Mouse (Mus musculus): Measurements from ENCODE around the gene Tpra1. TPM values are rescaled to one million over a fixed set of nuclear protein-coding genes. Genes with fewer than 3 reads are reported as not detected.

Tpra1 gene
- polyA plus RNA-seq, 1 experiment, result 116 TPM

GRCm38 (mm10) chr6:88928576-88928975 lies 26.5 kb downstream of the Tpra1 start:
- no peak for TF ChIP-seq CTCF (IDR thresholded peaks at IDR 0.05; ENCODE audit: borderline replicate concordance, extremely low read depth, insufficient read depth, insufficient read length)
- no peak for TF ChIP-seq POLR2A (IDR thresholded peaks at IDR 0.05; ENCODE audit: borderline replicate concordance, extremely low read depth, insufficient read depth, insufficient read length, poor library complexity, severe bottlenecking)
- no peak for DNase-seq (ENCODE audit: low read depth)

- peak; percentile 82 for DNase-seq (ENCODE audit: low read depth)
- no peak for TF ChIP-seq CTCF (IDR thresholded peaks at IDR 0.05; ENCODE audit: borderline replicate concordance, extremely low read depth, insufficient read depth, insufficient read length)
- no peak for TF ChIP-seq POLR2A (IDR thresholded peaks at IDR 0.05; ENCODE audit: borderline replicate concordance, extremely low read depth, insufficient read depth, insufficient read length, poor library complexity, severe bottlenecking)
These were observed 27.4 kb downstream of the Tpra1 start for GRCm38 (mm10) chr6:88929451-88929850.

- DNase-seq (ENCODE audit: low read depth), result no peak
These were observed 28.0 kb downstream of the Tpra1 start for GRCm38 (mm10) chr6:88930049-88930448.

GRCm38 (mm10) chr6:88931449-88931848 lies 29.4 kb downstream of the Tpra1 start:
- no peak for TF ChIP-seq CTCF (IDR thresholded peaks at IDR 0.05; ENCODE audit: borderline replicate concordance, extremely low read depth, insufficient read depth, insufficient read length)
- TF ChIP-seq POLR2A (IDR thresholded peaks at IDR 0.05; ENCODE audit: borderline replicate concordance, extremely low read depth, insufficient read depth, insufficient read length, poor library complexity, severe bottlenecking), result no peak
- DNase-seq (ENCODE audit: low read depth), result no peak

More at GRCm38 (mm10) chr6:88930049-88930448, 28.0 kb downstream of the Tpra1 start:
- TF ChIP-seq POLR2A (IDR thresholded peaks at IDR 0.05; ENCODE audit: borderline replicate concordance, extremely low read depth, insufficient read depth, insufficient read length, poor library complexity, severe bottlenecking), result no peak
- TF ChIP-seq CTCF (IDR thresholded peaks at IDR 0.05; ENCODE audit: borderline replicate concordance, extremely low read depth, insufficient read depth, insufficient read length), result no peak

GRCm38 (mm10) chr6:88934132-88934531 lies 32.1 kb downstream of the Tpra1 start:
- TF ChIP-seq CTCF (IDR thresholded peaks at IDR 0.05; ENCODE audit: borderline replicate concordance, extremely low read depth, insufficient read depth, insufficient read length), result no peak
- TF ChIP-seq POLR2A (IDR thresholded peaks at IDR 0.05; ENCODE audit: borderline replicate concordance, extremely low read depth, insufficient read depth, insufficient read length, poor library complexity, severe bottlenecking), result no peak
- DNase-seq (ENCODE audit: low read depth), result no peak

- no peak for TF ChIP-seq CTCF (IDR thresholded peaks at IDR 0.05; ENCODE audit: borderline replicate concordance, extremely low read depth, insufficient read depth, insufficient read length)
- no peak for TF ChIP-seq POLR2A (IDR thresholded peaks at IDR 0.05; ENCODE audit: borderline replicate concordance, extremely low read depth, insufficient read depth, insufficient read length, poor library complexity, severe bottlenecking)
- DNase-seq (ENCODE audit: low read depth), result no peak
These were observed 32.8 kb downstream of the Tpra1 start for GRCm38 (mm10) chr6:88934816-88935215.

GRCm38 (mm10) chr6:88935735-88936276 lies 33.8 kb downstream of the Tpra1 start:
- TF ChIP-seq POLR2A (IDR thresholded peaks at IDR 0.05; ENCODE audit: borderline replicate concordance, extremely low read depth, insufficient read depth, insufficient read length, poor library complexity, severe bottlenecking) (no peak), CTCF (IDR thresholded peaks at IDR 0.05; ENCODE audit: borderline replicate concordance, extremely low read depth, insufficient read depth, insufficient read length) (peak; percentile 65; the same call in 1 of the 2 replicates)
- DNase-seq (ENCODE audit: low read depth), result peak; percentile 88

GRCm38 (mm10) chr6:88936342-88937213 lies 34.5 kb downstream of the Tpra1 start:
- no peak for TF ChIP-seq CTCF (IDR thresholded peaks at IDR 0.05; ENCODE audit: borderline replicate concordance, extremely low read depth, insufficient read depth, insufficient read length)
- no peak for TF ChIP-seq POLR2A (IDR thresholded peaks at IDR 0.05; ENCODE audit: borderline replicate concordance, extremely low read depth, insufficient read depth, insufficient read length, poor library complexity, severe bottlenecking)
- no peak for DNase-seq (ENCODE audit: low read depth)

GRCm38 (mm10) chr6:88937214-88937549 lies 35.1 kb downstream of the Tpra1 start:
- TF ChIP-seq CTCF (IDR thresholded peaks at IDR 0.05; ENCODE audit: borderline replicate concordance, extremely low read depth, insufficient read depth, insufficient read length), result no peak
- no peak for TF ChIP-seq POLR2A (IDR thresholded peaks at IDR 0.05; ENCODE audit: borderline replicate concordance, extremely low read depth, insufficient read depth, insufficient read length, poor library complexity, severe bottlenecking)
- DNase-seq (ENCODE audit: low read depth), result no peak

- TF ChIP-seq POLR2A (IDR thresholded peaks at IDR 0.05; ENCODE audit: borderline replicate concordance, extremely low read depth, insufficient read depth, insufficient read length, poor library complexity, severe bottlenecking) (no peak), CTCF (IDR thresholded peaks at IDR 0.05; ENCODE audit: borderline replicate concordance, extremely low read depth, insufficient read depth, insufficient read length) (no peak)
- peak; percentile 92 for DNase-seq (ENCODE audit: low read depth)
These were observed 36.1 kb downstream of the Tpra1 start for GRCm38 (mm10) chr6:88937971-88938663.

- no peak for DNase-seq (ENCODE audit: low read depth)
- no peak for TF ChIP-seq CTCF (IDR thresholded peaks at IDR 0.05; ENCODE audit: borderline replicate concordance, extremely low read depth, insufficient read depth, insufficient read length)
- no peak for TF ChIP-seq POLR2A (IDR thresholded peaks at IDR 0.05; ENCODE audit: borderline replicate concordance, extremely low read depth, insufficient read depth, insufficient read length, poor library complexity, severe bottlenecking)
These were observed 36.6 kb downstream of the Tpra1 start for GRCm38 (mm10) chr6:88938664-88939055.
